Mouse (Mus musculus): ENCODE measurements at regions not wholly inside any gene's neighbourhood (a gene's known extent, or its start where the extent isn't known, plus 50 kb on each side); places are given as distances from the start of the nearest gene placed in this dataset.

DNA sequence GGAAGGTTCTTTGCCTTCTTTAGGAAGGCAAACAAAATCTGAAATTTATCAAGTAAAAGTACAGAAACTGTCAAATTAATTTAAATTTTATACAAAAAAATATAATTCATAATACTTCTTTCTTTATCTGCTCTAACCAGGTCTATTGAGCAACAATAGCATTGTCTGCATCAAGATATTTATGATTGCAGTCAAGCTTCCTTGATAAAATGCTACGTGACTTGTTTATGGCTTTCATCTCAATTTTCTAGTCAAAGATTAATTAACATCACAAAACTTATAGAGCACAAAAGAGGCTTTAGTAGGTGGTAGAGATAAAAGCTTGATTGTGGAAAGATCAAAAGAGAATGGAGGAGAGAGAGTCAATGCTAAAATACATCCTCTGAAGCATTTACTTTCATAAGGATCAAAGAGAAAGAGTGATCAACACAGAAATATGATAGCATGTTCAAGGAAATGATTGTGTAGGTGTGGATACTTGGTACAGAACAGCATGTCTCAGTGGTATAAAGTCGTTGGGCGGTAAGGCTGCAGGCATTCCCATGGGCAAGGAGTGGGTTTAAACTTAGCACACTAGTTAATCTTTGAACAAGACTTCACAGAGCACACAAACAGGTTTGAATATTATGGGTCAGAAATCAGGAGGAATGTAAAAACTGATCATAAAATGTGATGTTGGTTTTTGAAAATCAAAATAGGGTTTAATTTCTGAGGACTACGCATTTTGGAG is 164.3 kb upstream of the Speer4f2 start:
- DNase-seq: no peak

DNA sequence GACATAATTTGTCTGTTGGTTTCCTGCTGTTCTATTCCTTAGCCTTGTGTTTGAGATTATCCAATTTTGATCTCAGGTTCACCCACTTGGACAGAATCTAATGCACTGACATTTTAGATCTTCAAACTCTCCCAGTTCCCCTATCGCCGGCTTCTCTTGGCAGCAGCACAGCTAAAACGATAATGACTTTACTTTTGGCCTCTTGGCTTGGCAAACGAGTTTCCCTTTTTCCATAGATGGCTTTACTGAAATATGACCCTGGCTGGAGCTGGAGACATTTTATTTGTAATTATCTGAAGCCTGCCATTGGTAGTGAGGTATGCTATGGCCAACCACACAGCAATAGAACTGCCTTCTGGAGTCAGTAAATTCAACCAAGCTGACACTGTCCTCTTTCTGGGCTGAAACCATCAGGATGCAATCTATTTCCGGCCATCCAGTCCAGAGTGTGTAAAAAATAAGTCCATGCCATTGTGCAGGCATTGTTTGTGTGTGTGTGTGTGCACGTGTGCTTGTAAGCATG is 162.2 kb upstream of the Speer4f2 start:
- DNase-seq: no peak

- DNase-seq: peak; percentile 7 to 22
These were observed 149.4 kb upstream of the Speer4f2 start for GRCm38 (mm10) chr5:17223542-17223941.

DNA sequence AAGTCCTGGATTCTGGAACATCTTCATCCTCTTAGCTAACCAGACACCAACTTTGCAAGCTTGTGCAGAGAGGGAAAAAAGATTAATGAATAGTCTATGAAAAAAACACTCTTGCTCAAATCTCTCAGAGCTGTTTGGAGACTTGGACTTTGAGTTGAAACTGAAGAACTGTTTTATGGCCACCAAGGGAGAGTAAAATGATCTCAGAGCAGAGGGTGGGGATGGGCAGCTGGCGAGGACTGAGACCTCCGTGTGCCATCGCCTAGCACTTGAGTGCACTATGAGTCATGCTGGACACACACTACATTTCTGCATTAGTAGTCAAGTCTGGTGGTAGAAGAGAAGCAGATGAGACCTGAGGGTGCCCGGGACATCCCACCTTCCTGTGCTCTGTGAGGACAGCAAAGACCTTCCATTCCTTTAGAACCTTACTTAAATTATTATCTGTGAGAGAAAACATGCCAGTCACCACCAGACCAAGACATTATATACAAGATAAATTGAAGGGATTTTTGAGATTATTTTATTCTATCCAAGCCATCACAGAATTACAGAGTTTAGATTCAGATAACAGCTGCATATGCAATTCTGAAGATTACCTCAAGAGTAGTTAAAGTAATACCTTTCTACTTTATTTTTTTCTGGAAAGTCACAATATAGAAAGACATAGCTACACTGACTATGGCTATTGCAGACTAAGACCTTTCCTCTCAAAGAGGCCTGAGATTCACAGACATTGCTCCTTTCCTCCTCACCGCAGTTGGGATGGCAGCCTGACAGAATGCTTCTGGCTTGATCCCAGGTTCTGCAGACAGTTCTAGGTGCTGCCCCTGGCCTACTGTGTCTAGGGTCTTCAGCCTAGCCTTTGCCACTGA is 125.0 kb upstream of the Speer4f2 start:
- DNase-seq: no peak

DNA sequence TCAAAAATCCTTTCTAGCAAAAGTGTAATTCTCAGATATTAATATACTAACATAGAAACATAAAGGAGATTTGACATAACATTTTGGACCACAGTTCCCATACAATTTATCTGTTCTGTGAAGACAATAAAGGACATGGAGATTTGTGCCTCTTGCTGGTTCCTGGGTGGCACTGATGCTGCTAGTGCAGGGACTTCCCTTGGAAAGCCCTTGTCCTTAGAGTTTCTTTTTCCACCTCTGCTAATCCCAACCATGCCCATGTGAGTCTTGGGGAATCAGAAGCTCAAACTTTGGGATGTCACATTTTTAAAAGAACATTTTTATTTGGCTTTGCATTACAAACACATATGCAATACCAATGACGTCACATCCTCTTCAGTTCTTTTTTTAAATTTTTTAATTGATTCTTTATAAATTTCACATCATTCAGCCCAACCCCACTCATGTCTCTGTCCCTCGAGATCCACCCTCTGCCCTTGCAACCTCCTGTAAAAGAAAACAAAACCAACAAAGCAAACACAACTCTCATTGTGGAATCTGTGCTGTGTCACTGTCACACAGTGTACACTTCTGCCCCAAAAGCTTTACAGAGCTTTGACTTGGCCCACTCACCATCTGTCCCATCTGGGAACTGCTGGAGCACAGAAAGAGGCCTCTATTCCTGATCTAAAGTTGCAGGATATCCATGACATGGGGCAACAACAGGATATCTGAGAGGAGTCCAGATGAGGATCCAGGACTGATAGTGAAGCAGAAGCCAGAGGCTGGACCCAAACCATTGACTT is 112.2 kb upstream of the Speer4f2 start:
- no peak for DNase-seq

DNA sequence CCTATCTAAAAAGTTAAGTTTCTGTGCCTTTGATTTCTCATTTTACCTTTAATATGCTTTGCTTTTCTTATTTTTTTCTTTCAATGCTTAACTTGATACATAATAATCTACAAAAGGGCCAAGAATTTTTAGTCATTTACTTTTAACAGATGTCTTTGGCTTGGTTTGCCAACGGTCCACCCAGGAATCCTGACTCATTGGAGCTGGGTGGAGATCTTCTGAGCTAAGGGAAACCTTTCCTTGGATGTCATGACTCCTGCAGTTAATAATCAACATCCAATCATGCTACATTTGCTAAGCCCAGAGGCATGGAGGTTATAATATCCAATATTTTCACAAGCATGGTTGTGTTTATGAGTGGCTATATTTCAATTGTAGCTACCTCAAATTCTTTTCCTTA is 110.9 kb upstream of the Speer4f2 start:
- no peak for DNase-seq

- DNase-seq: no peak
These were observed 101.8 kb upstream of the Speer4f2 start for GRCm38 (mm10) chr5:17271153-17271552.

- DNase-seq: peak; percentile 43 to 62
These were observed 101.1 kb upstream of the Speer4f2 start for GRCm38 (mm10) chr5:17271722-17272479.

DNA sequence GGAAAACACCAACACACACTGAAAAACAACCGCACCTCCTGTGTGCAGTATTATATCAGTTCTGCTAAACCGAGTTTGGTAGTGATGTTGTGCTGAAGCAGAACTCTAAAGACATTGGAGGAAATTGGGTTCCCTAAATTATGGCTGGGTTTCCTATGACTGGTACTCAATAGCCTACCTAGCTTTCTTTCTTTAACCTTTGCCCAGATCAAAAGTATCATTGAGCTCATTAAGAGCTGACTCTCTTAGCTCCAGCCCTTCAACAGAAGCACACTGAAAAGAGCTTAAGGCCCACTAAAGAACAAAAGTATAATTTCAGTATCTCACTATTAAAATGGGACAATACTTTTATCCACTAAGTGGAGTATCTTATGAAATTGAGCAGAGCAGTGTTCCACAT is 97.6 kb upstream of the Speer4f2 start:
- DNase-seq: no peak

GRCm38 (mm10) chr5:17276782-17277578 is 96.0 kb upstream of the Speer4f2 start:
- no peak for DNase-seq

GRCm38 (mm10) chr5:17280203-17280602 is 92.8 kb upstream of the Speer4f2 start:
- DNase-seq: no peak

GRCm38 (mm10) chr5:17280951-17281350 is 92.0 kb upstream of the Speer4f2 start:
- DNase-seq: no peak

GRCm38 (mm10) chr5:17289028-17289427 is 84.0 kb upstream of the Speer4f2 start:
- no peak for DNase-seq

DNA sequence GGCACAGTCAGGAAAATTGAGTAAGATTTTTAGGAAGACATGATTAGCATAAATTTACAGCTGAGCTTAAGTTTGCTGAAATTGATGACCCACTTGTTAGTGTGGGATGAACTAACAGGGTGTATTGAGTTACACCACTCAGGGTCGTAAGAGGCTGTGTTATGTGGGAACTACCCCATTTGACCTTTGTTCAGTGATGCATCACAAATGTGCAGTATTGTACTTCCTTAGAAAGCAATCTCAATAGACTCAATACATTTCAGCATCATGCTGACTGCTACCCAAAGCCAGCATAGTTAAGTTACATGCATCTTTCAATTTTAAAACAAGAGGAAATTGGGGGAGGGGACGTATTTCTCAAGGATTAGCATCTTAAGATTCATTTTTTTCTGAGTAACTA is 80.4 kb upstream of the Speer4f2 start:
- DNase-seq: no peak

- no peak for DNase-seq
These were observed 76.4 kb upstream of the Speer4f2 start for GRCm38 (mm10) chr5:17296571-17297035.

DNA sequence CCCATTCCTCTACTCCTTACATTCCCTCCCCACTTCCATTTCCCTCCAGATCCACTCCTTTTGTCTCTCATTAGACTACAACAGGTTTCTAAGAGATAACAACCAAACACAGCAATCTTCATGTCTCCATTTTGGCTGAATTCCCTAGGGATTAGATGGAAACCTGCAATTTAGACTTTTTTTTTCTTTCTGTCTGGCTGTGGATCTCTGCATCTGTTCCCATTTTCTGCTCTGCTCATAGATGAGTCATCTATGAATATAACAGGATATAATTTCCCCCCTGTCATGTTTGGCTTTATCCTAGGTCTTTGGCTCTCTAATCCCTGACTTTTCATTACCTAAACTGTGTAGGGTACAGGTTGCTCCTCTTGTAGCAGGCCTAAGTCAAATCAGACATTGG is 73.1 kb upstream of the Speer4f2 start:
- no peak for DNase-seq

- DNase-seq: no peak
These were observed 51.5 kb upstream of the Speer4f2 start for GRCm38 (mm10) chr5:17321501-17321900.

All from lung, postnatal 4 days (tissue).